Mouse (Mus musculus): Measurements from ENCODE around the gene Pth1r. TPM values are rescaled to one million over a fixed set of nuclear protein-coding genes. Genes with fewer than 3 reads are reported as not detected.

Gene Pth1r
- polyA plus RNA-seq, 1 experiment: not detected

DNA sequence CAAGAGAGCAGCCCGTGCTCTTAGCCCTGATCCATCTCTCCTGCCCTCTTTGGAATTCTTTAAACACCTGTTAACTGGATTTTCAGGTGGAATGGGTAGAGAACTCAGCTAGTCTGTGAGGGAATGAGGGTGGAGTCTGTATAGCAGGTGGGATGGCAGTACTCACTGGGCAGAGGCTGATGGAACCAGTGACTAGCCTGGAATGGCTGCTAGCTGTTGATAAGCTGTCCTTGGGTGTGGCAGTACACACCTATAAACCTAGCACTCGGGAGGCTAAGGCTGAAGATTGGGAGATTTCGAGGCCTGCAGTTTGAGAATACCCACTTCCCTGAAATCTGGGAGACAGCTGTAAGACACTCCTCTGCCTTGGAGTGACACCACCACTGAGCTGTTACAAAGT is 47.4 kb downstream of the Pth1r start:
- WGBS: 96% methylated on average over 3 of the region's 3 CpGs
- Histone ChIP-seq H3K27ac (ENCODE audit: insufficient read depth, low read depth, low read length) (no peak overlapping the region), H3K4me3 (ENCODE audit: insufficient read depth, low read depth, low read length) (no peak overlapping the region), H3K4me1 (ENCODE audit: control insufficient read depth, insufficient read depth, low read length) (0 out of 2 replicates have a peak, but pooled peaks cover 6% of the 10 kb centered on the region)
- TF ChIP-seq POLR2A (IDR thresholded peaks at IDR 0.05; ENCODE audit: insufficient read depth, low read depth, low read length) (no peak), CTCF (IDR thresholded peaks at IDR 0.05; ENCODE audit: insufficient read depth, low read depth, low read length) (no peak)

- 85% methylated on average over 3 of the region's 3 CpGs for WGBS
- H3K4me3 ChIP-seq (ENCODE audit: insufficient read depth, low read depth, low read length): no peak overlapping the region
- H3K27ac ChIP-seq (ENCODE audit: insufficient read depth, low read depth, low read length): no peak overlapping the region
- TF ChIP-seq CTCF (IDR thresholded peaks at IDR 0.05; ENCODE audit: insufficient read depth, low read depth, low read length) (no peak), POLR2A (IDR thresholded peaks at IDR 0.05; ENCODE audit: insufficient read depth, low read depth, low read length) (no peak)
- 0 out of 2 replicates have a peak, but pooled peaks cover 6% of the 10 kb centered on the region for H3K4me1 ChIP-seq (ENCODE audit: control insufficient read depth, insufficient read depth, low read length)
These were observed 49.5 kb downstream of the Pth1r start for GRCm38 (mm10) chr9:110697465-110697864.

DNA sequence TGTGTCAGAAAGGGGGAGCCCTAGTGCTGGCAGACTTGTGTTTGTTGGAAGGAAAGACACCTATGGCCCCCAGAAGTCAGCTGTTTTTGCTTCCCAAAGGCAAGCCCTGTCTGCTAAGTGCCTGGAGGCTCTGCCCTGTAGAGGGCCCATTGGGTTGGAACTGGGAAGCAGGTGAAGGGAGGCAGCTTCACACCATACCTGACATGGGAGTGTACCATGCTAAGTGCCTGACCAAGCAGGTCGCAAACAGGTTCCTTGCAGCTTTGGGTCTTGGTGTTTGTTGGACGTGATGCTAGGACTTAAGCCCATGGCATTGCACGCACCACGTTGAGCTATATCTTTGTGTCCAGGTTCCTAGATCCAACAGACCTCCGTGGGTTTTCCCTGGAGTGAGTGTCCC is 50.5 kb downstream of the Pth1r start:
- Histone ChIP-seq H3K4me1 (ENCODE audit: control insufficient read depth, insufficient read depth, low read length) (0 out of 2 replicates have a peak, but pooled peaks cover 6% of the 10 kb centered on the region), H3K4me3 (ENCODE audit: insufficient read depth, low read depth, low read length) (no peak overlapping the region), H3K27ac (ENCODE audit: insufficient read depth, low read depth, low read length) (no peak overlapping the region)
- 92% methylated on average over 5 of the region's 5 CpGs for WGBS
- no peak for TF ChIP-seq CTCF (IDR thresholded peaks at IDR 0.05; ENCODE audit: insufficient read depth, low read depth, low read length)
- TF ChIP-seq POLR2A (IDR thresholded peaks at IDR 0.05; ENCODE audit: insufficient read depth, low read depth, low read length): no peak

- Histone ChIP-seq H3K4me3 (ENCODE audit: insufficient read depth, low read depth, low read length) (no peak overlapping the region), H3K27ac (ENCODE audit: insufficient read depth, low read depth, low read length) (no peak overlapping the region), H3K4me1 (ENCODE audit: control insufficient read depth, insufficient read depth, low read length) (no peaks in the 10 kb centered on the region)
- no peak for TF ChIP-seq POLR2A (IDR thresholded peaks at IDR 0.05; ENCODE audit: insufficient read depth, low read depth, low read length)
- TF ChIP-seq CTCF (IDR thresholded peaks at IDR 0.05; ENCODE audit: insufficient read depth, low read depth, low read length): no peak
- WGBS: 91% methylated on average over 4 of the region's 4 CpGs
These were observed 51.7 kb downstream of the Pth1r start for GRCm38 (mm10) chr9:110695165-110695755.

DNA sequence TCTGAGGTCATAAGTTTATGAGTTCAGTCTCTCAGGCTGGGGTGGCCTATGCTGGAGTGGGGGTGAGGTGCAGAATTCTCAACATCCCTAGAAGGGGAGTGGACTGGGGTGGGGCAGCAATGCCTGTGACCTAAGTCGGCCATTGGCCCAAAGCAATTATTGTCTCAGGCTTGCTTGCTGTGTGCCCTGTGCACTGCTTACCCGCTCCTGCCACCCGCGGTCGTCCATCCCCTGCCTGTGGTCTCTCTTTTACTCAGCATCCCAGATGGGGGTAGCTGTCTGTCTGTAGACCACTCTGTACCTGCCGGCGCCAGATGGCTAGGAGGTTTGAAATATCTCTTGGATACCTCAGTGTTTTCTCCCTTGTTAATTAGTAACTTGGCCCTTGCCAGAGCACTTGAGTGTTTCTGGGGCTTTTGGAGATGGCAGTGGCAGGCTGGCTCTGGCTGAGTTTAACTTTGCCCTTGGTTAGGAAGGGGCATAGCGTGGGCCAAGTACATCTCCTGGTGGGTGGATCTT is 57.6 kb downstream of the Pth1r start:
- H3K4me3 ChIP-seq (ENCODE audit: insufficient read depth, low read depth, low read length): no peak overlapping the region
- TF ChIP-seq POLR2A (IDR thresholded peaks at IDR 0.05; ENCODE audit: insufficient read depth, low read depth, low read length): no peak
- no peak for TF ChIP-seq CTCF (IDR thresholded peaks at IDR 0.05; ENCODE audit: insufficient read depth, low read depth, low read length)
- H3K4me1 ChIP-seq (ENCODE audit: control insufficient read depth, insufficient read depth, low read length): peaks cover 27% of the 10 kb centered on the region
- 69% methylated on average over 8 of the region's 8 CpGs for WGBS
- no peak overlapping the region for H3K27ac ChIP-seq (ENCODE audit: insufficient read depth, low read depth, low read length)

- TF ChIP-seq POLR2A (IDR thresholded peaks at IDR 0.05; ENCODE audit: insufficient read depth, low read depth, low read length) (no peak), CTCF (IDR thresholded peaks at IDR 0.05; ENCODE audit: insufficient read depth, low read depth, low read length) (no peak)
- no peak overlapping the region for H3K4me3 ChIP-seq (ENCODE audit: insufficient read depth, low read depth, low read length)
- H3K27ac ChIP-seq (ENCODE audit: insufficient read depth, low read depth, low read length): no peak overlapping the region
- H3K4me1 ChIP-seq (ENCODE audit: control insufficient read depth, insufficient read depth, low read length): peaks cover 41% of the 10 kb centered on the region
- WGBS: 74% methylated on average over 2 of the region's 2 CpGs
These were observed 59.1 kb downstream of the Pth1r start for GRCm38 (mm10) chr9:110687846-110688245.

DNA sequence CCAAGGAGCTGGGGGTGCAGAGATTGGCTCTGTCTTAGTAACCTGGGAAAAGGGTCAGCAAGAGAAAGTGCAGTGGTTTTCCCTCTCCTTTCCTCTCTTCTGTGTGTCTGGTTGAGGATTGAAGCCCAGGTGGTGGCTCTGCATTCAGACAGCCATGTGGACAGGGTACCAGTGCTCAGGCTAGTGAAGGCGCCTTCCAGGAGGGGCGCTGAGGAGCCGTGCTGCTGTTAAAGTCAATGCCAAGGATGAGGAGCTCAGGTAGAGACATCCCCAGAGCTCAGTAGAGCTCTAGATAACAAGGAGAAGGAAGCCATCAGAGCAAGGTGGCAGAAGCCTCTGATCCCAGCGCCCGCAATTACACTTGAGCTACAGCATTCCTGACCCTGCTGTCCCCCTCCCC is 59.9 kb downstream of the Pth1r start:
- Histone ChIP-seq H3K27ac (ENCODE audit: insufficient read depth, low read depth, low read length) (no peak overlapping the region), H3K4me3 (ENCODE audit: insufficient read depth, low read depth, low read length) (no peak overlapping the region), H3K4me1 (ENCODE audit: control insufficient read depth, insufficient read depth, low read length) (peaks cover 45% of the 10 kb centered on the region)
- TF ChIP-seq CTCF (IDR thresholded peaks at IDR 0.05; ENCODE audit: insufficient read depth, low read depth, low read length) (no peak), POLR2A (IDR thresholded peaks at IDR 0.05; ENCODE audit: insufficient read depth, low read depth, low read length) (no peak)
- WGBS: 86% methylated on average over 5 of the region's 5 CpGs

GRCm38 (mm10) chr9:110686472-110686871 is 60.5 kb downstream of the Pth1r start:
- H3K27ac ChIP-seq (ENCODE audit: insufficient read depth, low read depth, low read length): no peak overlapping the region
- peaks cover 50% of the 10 kb centered on the region for H3K4me1 ChIP-seq (ENCODE audit: control insufficient read depth, insufficient read depth, low read length)
- H3K4me3 ChIP-seq (ENCODE audit: insufficient read depth, low read depth, low read length): no peak overlapping the region
- TF ChIP-seq POLR2A (IDR thresholded peaks at IDR 0.05; ENCODE audit: insufficient read depth, low read depth, low read length) (no peak), CTCF (IDR thresholded peaks at IDR 0.05; ENCODE audit: insufficient read depth, low read depth, low read length) (no peak)
- 85% methylated on average over 3 of the region's 3 CpGs for WGBS

DNA sequence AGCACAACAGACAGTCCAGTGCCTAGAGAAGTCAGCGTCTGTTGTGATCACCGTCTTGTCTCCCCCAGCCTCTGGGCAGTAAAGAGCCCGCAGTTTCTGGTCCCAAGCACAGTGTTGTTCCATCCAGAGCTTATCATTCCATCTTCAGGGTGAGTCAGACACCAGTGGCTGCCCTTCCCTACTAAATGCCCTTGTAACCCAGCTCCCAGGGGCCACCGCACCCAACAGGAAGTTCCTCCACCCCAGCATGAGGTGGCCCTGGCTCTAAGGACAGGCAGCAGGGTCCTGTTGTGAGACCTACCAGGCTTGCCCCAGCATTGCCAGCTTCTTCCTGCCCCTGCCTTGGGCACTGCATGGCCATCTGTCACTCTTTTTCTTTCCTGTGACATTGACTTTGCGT is 61.4 kb downstream of the Pth1r start:
- peak overlapping the region; percentile 36; the same call in 1 of the 2 replicates for H3K27ac ChIP-seq (ENCODE audit: insufficient read depth, low read depth, low read length)
- H3K4me3 ChIP-seq (ENCODE audit: insufficient read depth, low read depth, low read length): no peak overlapping the region
- TF ChIP-seq POLR2A (IDR thresholded peaks at IDR 0.05; ENCODE audit: insufficient read depth, low read depth, low read length) (no peak), CTCF (IDR thresholded peaks at IDR 0.05; ENCODE audit: insufficient read depth, low read depth, low read length) (no peak)
- peaks cover 55% of the 10 kb centered on the region for H3K4me1 ChIP-seq (ENCODE audit: control insufficient read depth, insufficient read depth, low read length)
- WGBS: 87% methylated on average over 5 of the region's 5 CpGs
